Mouse (Mus musculus): ENCODE results near the gene Pkd2. TPM values are rescaled to one million over a fixed set of nuclear protein-coding genes. Genes with fewer than 3 reads are reported as not detected.
A peak's percentile ranks its signal among the peaks of the same experiment; 100 is the strongest.

The Pkd2 gene
- polyA plus RNA-seq, 2 experiments, result 32.6 to 84.4 TPM

- Histone ChIP-seq H3K4me3 (replicated peaks; ENCODE audit: low read length) (no peak overlapping the region), H3K9me3 (ENCODE audit: control insufficient read depth, low read length) (no peaks in the 10 kb centered on the region), H3K27me3 (ENCODE audit: control insufficient read depth, insufficient read depth, low read length) (no peaks in the 10 kb centered on the region), H3K9ac (ENCODE audit: low read depth, low read length, severe bottlenecking) (no peak overlapping the region), H3K36me3 (ENCODE audit: control insufficient read depth, insufficient read depth, low read length) (peaks cover 42% of the 10 kb centered on the region), H3K4me2 (replicated peaks; ENCODE audit: low read depth, low read length, severe bottlenecking) (no peak overlapping the region), H3K4me1 (ENCODE audit: control insufficient read depth, insufficient read depth, low read length) (no peaks in the 10 kb centered on the region), H3K27ac (replicated peaks; ENCODE audit: low read depth, low read length) (no peak overlapping the region)
- DNase-seq (ENCODE audit: low spot score) (no peak), ATAC-seq (ENCODE audit: low FRiP score, low read depth) (no peak)
- 69% methylated on average over 8 of the region's 8 CpGs for WGBS
- no peak for TF ChIP-seq POLR2A (IDR thresholded peaks at IDR 0.05; ENCODE audit: borderline replicate concordance, extremely low read depth, insufficient read depth, insufficient read length)
Measured at GRCm38 (mm10) chr5:104465279-104465678, 6.0 kb downstream of the Pkd2 start.

GRCm38 (mm10) chr5:104465731-104466130, 6.5 kb downstream of the Pkd2 start:
- H3K27ac ChIP-seq (replicated peaks; ENCODE audit: low read depth, low read length), result no peak overlapping the region
- WGBS, result 65% methylated on average over 12 of the region's 12 CpGs

DNA sequence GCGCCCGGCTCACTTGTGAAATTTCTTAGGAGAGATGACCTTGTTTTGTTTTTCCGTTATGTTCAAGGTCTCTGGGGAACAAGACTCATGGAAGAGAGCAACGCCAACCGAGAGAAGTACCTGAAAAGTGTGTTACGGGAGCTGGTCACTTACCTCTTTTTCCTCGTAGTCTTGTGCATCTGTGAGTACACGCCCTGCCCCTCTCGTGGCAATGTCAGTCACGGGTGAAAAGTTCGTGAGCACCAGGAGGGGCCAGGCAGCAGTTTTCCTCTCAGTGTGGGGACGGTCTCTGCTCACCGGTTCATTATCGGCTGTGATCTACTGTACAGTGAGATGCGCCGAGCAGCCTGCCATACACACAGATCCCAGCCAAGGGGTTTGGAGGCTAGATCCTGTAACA, 7.6 kb downstream of the Pkd2 start:
- H3K4me2 ChIP-seq (replicated peaks; ENCODE audit: low read depth, low read length, severe bottlenecking), result no peak overlapping the region
- no peaks in the 10 kb centered on the region for H3K9me3 ChIP-seq (ENCODE audit: control insufficient read depth, low read length)
- no peaks in the 10 kb centered on the region for H3K4me1 ChIP-seq (ENCODE audit: control insufficient read depth, insufficient read depth, low read length)
- no peak overlapping the region for H3K4me3 ChIP-seq (replicated peaks; ENCODE audit: low read length)
- no peak for TF ChIP-seq POLR2A (IDR thresholded peaks at IDR 0.05; ENCODE audit: borderline replicate concordance, extremely low read depth, insufficient read depth, insufficient read length)
- peaks cover 49% of the 10 kb centered on the region for H3K36me3 ChIP-seq (ENCODE audit: control insufficient read depth, insufficient read depth, low read length)
- H3K27ac ChIP-seq (replicated peaks; ENCODE audit: low read depth, low read length), result no peak overlapping the region
- no peaks in the 10 kb centered on the region for H3K27me3 ChIP-seq (ENCODE audit: control insufficient read depth, insufficient read depth, low read length)
- WGBS, result 95% methylated on average over 16 of the region's 16 CpGs
- no peak for ATAC-seq (ENCODE audit: low FRiP score, low read depth)
- no peak overlapping the region for H3K9ac ChIP-seq (ENCODE audit: low read depth, low read length, severe bottlenecking)
- no peak for DNase-seq (ENCODE audit: low spot score)

More at GRCm38 (mm10) chr5:104465731-104466130, 6.5 kb downstream of the Pkd2 start:
- no peaks in the 10 kb centered on the region for H3K27me3 ChIP-seq (ENCODE audit: control insufficient read depth, insufficient read depth, low read length)
- no peaks in the 10 kb centered on the region for H3K9me3 ChIP-seq (ENCODE audit: control insufficient read depth, low read length)
- no peak for TF ChIP-seq POLR2A (IDR thresholded peaks at IDR 0.05; ENCODE audit: borderline replicate concordance, extremely low read depth, insufficient read depth, insufficient read length)
- H3K4me1 ChIP-seq (ENCODE audit: control insufficient read depth, insufficient read depth, low read length), result no peaks in the 10 kb centered on the region
- ATAC-seq (ENCODE audit: low FRiP score, low read depth) (peak; percentile 59; the same call in 1 of the 2 replicates), DNase-seq (ENCODE audit: low spot score) (peak; percentile 59)
- no peak overlapping the region for H3K4me3 ChIP-seq (replicated peaks; ENCODE audit: low read length)
- H3K9ac ChIP-seq (ENCODE audit: low read depth, low read length, severe bottlenecking), result no peak overlapping the region
- peaks cover 44% of the 10 kb centered on the region for H3K36me3 ChIP-seq (ENCODE audit: control insufficient read depth, insufficient read depth, low read length)
- no peak overlapping the region for H3K4me2 ChIP-seq (replicated peaks; ENCODE audit: low read depth, low read length, severe bottlenecking)

DNA sequence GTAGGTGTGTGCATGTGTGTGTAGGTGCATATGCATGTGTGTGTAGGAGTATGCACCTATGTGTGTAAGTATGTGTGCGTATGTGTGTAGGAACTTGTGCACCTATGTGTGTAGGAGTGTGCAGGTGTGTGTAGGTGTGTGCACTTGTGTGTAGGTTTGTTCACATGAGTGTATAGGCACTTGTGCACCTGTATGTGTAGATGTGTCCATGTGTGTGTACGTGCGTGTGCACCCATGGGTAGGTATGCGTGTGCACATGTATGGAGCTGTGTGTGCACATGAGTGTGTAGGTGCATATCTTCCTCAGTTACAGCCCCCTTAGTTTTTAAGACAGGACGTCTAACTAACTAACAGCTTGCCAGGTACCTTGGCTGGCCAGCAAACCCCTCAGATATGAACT, 9.3 kb downstream of the Pkd2 start:
- Histone ChIP-seq H3K9ac (ENCODE audit: low read depth, low read length, severe bottlenecking) (no peak overlapping the region), H3K4me3 (replicated peaks; ENCODE audit: low read length) (no peak overlapping the region), H3K4me2 (replicated peaks; ENCODE audit: low read depth, low read length, severe bottlenecking) (no peak overlapping the region), H3K4me1 (ENCODE audit: control insufficient read depth, insufficient read depth, low read length) (no peaks in the 10 kb centered on the region), H3K36me3 (ENCODE audit: control insufficient read depth, insufficient read depth, low read length) (peaks cover 66% of the 10 kb centered on the region), H3K27ac (replicated peaks; ENCODE audit: low read depth, low read length) (no peak overlapping the region), H3K27me3 (ENCODE audit: control insufficient read depth, insufficient read depth, low read length) (no peaks in the 10 kb centered on the region), H3K9me3 (ENCODE audit: control insufficient read depth, low read length) (no peaks in the 10 kb centered on the region)
- ATAC-seq (ENCODE audit: low FRiP score, low read depth), result no peak; the same call in 1 of the 2 replicates
- no peak for TF ChIP-seq POLR2A (IDR thresholded peaks at IDR 0.05; ENCODE audit: borderline replicate concordance, extremely low read depth, insufficient read depth, insufficient read length)
- no peak for DNase-seq (ENCODE audit: low spot score)
- WGBS, result 92% methylated on average over 5 of the region's 5 CpGs

DNA sequence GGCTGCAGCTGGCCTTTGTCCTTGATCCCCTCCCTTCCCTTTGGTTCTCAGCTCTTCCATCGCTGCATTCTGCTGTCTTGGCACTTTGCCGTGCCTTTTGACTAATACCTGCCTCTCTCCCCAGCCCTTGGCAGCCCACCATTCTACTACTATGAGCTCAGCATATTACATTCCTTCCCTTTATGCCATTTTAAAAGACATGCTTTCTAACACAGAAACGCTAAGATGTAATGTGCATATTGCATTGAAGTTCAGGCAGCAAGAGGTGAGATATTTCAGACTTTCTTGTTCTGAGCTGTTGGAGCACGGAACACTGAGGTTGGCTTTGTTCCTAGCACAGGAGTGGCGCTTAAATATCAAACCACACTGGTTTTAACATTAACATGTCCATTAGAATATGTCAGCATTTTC, 11.7 kb downstream of the Pkd2 start:
- ATAC-seq (ENCODE audit: low FRiP score, low read depth) (no peak), DNase-seq (ENCODE audit: low spot score) (peak; percentile 7)
- H3K27ac ChIP-seq (replicated peaks; ENCODE audit: low read depth, low read length), result no peak overlapping the region
- H3K4me2 ChIP-seq (replicated peaks; ENCODE audit: low read depth, low read length, severe bottlenecking), result no peak overlapping the region
- TF ChIP-seq POLR2A (IDR thresholded peaks at IDR 0.05; ENCODE audit: borderline replicate concordance, extremely low read depth, insufficient read depth, insufficient read length), result no peak
- no peaks in the 10 kb centered on the region for H3K27me3 ChIP-seq (ENCODE audit: control insufficient read depth, insufficient read depth, low read length)
- no peak overlapping the region for H3K4me3 ChIP-seq (replicated peaks; ENCODE audit: low read length)
- no peak overlapping the region for H3K9ac ChIP-seq (ENCODE audit: low read depth, low read length, severe bottlenecking)
- 90% methylated on average over 5 of the region's 5 CpGs for WGBS
- no peaks in the 10 kb centered on the region for H3K4me1 ChIP-seq (ENCODE audit: control insufficient read depth, insufficient read depth, low read length)
- H3K36me3 ChIP-seq (ENCODE audit: control insufficient read depth, insufficient read depth, low read length), result peaks cover 51% of the 10 kb centered on the region
- no peaks in the 10 kb centered on the region for H3K9me3 ChIP-seq (ENCODE audit: control insufficient read depth, low read length)

DNA sequence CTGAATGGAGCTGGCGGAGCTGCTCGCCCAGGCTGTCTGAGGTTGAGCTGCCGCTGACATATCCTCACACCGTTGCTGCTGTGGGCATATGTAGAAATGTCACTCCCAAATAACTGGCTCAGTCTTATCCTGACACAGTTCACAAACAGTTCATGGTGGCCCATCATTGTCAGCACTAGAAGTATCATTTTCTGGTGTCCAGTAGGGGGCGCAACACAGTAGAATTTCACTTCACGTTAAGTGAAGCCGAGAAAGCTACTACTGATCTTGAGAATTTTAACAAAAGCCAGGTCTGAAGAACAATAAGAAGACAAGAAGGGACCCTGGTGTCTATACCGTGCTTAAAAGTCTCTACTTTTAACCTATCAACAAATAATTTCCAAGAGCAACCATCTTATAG, 13.1 kb downstream of the Pkd2 start:
- no peak overlapping the region for H3K4me2 ChIP-seq (replicated peaks; ENCODE audit: low read depth, low read length, severe bottlenecking)
- H3K4me3 ChIP-seq (replicated peaks; ENCODE audit: low read length), result no peak overlapping the region
- no peaks in the 10 kb centered on the region for H3K27me3 ChIP-seq (ENCODE audit: control insufficient read depth, insufficient read depth, low read length)
- no peaks in the 10 kb centered on the region for H3K4me1 ChIP-seq (ENCODE audit: control insufficient read depth, insufficient read depth, low read length)
- H3K9ac ChIP-seq (ENCODE audit: low read depth, low read length, severe bottlenecking), result no peak overlapping the region
- ATAC-seq (ENCODE audit: low FRiP score, low read depth), result no peak
- H3K27ac ChIP-seq (replicated peaks; ENCODE audit: low read depth, low read length), result no peak overlapping the region
- WGBS, result 96% methylated on average over 8 of the region's 8 CpGs
- no peak for TF ChIP-seq POLR2A (IDR thresholded peaks at IDR 0.05; ENCODE audit: borderline replicate concordance, extremely low read depth, insufficient read depth, insufficient read length)
- DNase-seq (ENCODE audit: low spot score), result no peak
- no peaks in the 10 kb centered on the region for H3K9me3 ChIP-seq (ENCODE audit: control insufficient read depth, low read length)
- peaks cover 46% of the 10 kb centered on the region for H3K36me3 ChIP-seq (ENCODE audit: control insufficient read depth, insufficient read depth, low read length)
